Mouse (Mus musculus): ENCODE measurements around the gene Nupl1.

Gene Nupl1

GRCm38 (mm10) chr14:60251281-60252003 is at the start of gene Nupl1, which contains the start of gene Gm49336:
Gene Nupl1 (minus strand): TSS chr14:60251431.
Gene Gm49336 (minus strand): TSS chr14:60251507.
- DNase-seq (ENCODE audit: low spot score in 2 of 2), result peak; percentile 99

GRCm38 (mm10) chr14:60301024-60301423 is 49.8 kb upstream of the Nupl1 start:
- DNase-seq (ENCODE audit: low spot score in 2 of 2), result no peak

- no peak for DNase-seq (ENCODE audit: low spot score in 2 of 2)
Observed at GRCm38 (mm10) chr14:60300224-60300991, 49.2 kb upstream of the Nupl1 start.

DNA sequence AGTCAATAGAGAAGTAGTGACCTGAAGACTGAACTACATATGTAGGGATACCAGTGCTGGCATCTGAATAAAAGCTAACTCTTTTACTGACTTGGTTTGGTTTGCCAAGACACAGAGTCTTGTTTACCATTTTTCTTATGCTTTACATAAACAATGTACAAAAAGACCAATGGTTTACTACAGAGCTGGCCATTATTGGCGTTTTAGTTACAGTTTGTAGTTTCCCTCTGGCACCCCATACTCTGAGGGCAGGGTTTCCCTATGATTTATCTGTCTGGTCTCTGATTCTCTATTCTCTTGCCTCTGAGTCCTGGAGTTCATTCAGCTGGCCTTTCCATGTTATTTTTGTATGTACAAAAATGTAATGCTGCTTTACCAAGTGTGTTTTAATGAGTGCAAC is 44.3 kb upstream of the Nupl1 start:
- no peak for DNase-seq (ENCODE audit: low spot score in 2 of 2)

DNA sequence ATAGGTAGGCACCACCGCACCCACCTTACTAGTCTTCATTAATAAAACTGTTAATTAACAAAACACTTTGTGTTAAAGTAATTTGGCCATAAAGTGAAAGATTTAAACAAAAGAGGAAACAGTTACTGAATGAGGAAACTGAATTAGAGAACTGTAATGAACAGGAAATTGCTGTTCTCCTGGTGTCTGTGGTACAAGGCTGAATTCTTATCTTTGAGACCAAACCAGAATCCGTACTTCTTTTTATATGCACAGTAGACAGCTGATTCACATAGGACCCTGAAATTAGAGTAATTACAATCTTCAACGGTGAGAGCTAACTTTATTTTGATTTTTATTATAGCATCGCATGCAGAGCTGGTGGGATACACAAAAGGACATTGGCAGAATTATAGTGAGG is 39.1 kb upstream of the Nupl1 start:
- DNase-seq (ENCODE audit: low spot score in 2 of 2), result no peak

- DNase-seq (ENCODE audit: low spot score in 2 of 2), result no peak
Observed at GRCm38 (mm10) chr14:60286194-60286863, 35.1 kb upstream of the Nupl1 start.

- DNase-seq (ENCODE audit: low spot score in 2 of 2), result no peak
Observed at GRCm38 (mm10) chr14:60275301-60276276, 24.4 kb upstream of the Nupl1 start.

- no peak for DNase-seq (ENCODE audit: low spot score in 2 of 2)
Observed at GRCm38 (mm10) chr14:60273346-60273745, 22.1 kb upstream of the Nupl1 start.

DNA sequence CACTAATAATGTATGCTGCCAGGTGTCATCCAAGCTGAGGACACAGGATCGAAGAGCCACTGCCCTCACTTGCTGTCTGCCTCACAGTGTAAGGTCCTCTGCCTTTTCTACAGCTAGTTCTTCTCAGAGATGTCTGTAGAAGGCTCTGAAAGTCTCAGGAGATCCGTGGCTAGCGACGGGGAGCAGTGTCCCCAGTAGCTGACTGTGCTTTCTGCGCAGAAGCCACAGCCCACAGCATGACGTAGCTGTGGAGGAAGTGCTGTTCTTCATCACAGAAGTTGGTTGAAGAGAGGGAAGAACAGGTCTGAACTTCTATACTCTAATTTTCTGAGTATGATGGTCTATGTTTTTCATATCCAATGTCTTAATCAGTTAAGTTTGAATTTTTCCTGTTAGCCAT is 18.1 kb upstream of the Nupl1 start:
- DNase-seq (ENCODE audit: low spot score in 2 of 2), result no peak

- DNase-seq (ENCODE audit: low spot score in 2 of 2), result peak; percentile 94 to 95
Observed at GRCm38 (mm10) chr14:60264990-60265876, 14.0 kb upstream of the Nupl1 start, which contains the start of gene Mtmr6. Gene Mtmr6 (plus strand): TSS chr14:60265228.

GRCm38 (mm10) chr14:60262316-60262715 is 11.1 kb upstream of the Nupl1 start:
- no peak for DNase-seq (ENCODE audit: low spot score in 2 of 2)

GRCm38 (mm10) chr14:60257851-60258250 is 6.6 kb upstream of the Nupl1 start:
- DNase-seq (ENCODE audit: low spot score in 2 of 2), result no peak

- DNase-seq (ENCODE audit: low spot score in 2 of 2), result no peak
Observed at GRCm38 (mm10) chr14:60257101-60257500, 5.9 kb upstream of the Nupl1 start.

DNA sequence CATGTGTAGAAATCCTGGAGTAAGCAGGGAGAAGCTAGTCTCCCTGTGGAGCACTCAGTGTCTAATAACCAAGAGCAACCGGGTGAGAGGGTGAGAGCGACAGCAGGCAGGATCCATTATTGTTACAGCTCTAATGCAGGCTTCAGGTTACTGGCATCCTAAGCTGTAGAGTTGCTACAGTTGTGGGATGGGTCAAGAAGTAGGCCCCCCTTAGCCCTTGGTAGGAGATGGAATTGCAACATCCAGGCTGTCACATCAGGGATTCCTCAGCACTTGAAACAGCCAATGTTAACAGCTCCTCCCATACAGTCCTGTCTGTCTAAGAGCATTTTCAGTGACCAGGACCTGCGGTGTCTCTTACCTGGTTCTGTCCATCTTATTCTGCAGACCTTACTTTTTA is 5.1 kb upstream of the Nupl1 start:
- no peak for DNase-seq (ENCODE audit: low spot score in 2 of 2)

DNA sequence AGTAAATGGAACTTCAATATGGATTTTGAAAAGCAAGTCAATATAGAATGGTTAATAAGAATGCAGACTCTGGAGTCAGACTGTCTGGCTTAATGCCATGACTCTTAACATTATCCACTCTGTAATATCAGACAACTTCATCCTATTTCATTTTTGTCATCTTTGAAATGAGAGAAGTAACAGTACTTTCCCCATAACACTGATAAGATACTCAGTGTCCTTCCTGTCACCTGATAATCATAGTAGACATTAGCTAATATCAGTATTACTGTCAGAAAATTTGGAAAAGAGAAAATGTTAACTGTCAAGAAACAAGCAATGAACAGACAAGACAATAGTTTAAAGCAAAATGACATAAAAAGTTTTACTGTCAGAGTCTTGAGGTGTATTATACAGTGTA is 3.5 kb upstream of the Nupl1 start:
- DNase-seq (ENCODE audit: low spot score in 2 of 2), result no peak

DNA sequence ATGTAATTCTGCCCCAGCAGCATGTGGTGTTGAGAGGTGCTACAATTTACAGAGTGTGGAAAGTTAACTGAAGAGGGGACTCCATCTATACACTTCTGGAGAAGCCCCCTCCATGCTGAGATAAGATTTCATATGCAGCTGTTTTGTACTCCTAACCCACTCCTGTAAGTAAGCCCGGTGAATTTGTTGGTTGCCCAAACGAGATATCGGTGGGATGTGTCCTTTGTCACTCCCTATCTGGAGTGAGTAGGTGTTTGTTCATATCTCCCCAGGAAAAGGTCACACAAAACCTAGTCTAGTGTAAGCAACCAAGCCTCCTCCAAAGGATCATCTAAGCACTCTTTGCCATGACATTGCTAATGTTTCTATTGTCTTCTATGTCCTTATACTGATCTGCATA is 2.2 kb upstream of the Nupl1 start:
- DNase-seq (ENCODE audit: low spot score in 2 of 2), result no peak

DNA sequence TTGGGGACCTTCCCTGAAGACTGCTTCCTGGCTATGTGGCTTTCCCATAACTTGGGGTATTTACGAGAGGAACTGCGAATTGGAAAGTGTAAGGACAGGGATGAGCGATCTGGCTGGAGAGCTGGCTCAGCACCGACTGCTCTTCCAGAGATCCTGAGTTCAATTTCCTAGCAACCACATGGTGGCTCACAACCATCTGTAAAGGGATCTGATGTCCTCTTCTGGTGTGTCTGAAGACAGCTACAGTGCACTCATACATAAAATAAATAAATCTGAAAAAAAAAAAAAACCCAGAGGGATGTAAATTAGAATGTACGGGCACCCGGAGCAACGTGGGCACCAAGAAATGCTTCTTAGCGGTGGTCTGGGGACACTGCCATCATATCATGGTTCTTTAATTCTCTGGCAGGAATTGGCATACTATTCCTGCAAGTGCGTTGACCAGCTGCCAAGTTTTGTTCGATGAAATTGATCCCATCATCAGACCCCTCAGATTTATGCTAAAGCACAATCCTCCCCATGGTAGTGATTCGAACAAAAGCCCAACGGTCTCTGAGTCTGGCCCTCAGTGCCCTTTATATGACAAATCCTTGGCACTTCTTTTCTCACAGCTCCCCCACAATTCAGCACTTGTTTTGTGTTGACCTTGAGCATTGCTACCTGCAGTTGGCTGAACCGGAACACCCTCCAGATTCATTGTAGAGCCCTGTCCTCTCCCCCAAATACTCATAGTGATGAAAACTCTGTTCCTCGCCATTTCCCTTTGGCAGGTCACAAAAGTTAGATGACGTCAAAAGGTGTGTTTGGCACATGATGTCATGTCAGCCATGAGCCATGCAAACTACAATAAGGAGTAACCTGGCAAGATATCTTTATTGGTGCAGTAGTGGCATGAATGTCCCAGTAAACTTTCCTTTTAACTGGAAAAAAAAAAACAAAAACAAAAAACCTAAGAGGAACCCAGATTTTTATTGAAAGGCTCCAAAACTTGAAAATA is 1.1 kb upstream of the Nupl1 start:
- DNase-seq (ENCODE audit: low spot score in 2 of 2), result peak in 1 of 2 experiments; percentile 18

DNA sequence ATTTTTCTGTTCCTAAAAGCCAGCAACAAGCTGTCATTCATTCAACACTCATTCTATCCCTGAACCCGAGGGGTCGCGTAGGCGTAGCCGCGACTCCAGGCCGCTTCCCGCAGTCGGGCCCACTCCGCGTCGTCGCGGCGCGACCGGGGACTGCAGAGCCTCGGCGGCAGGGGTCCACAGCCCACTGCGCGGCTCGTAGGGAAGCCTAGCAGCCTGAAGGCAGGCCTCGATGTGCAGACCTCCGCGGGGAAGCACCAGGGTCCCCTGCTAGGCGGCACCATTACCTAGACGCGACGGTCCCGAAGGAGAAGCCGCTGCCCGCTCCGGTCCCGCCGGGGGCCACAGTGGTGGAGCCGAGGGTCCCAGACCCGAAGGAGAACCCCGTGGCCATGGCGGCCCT is 352 bp downstream of the Nupl1 start:
- DNase-seq (ENCODE audit: low spot score in 2 of 2), result no peak

DNA sequence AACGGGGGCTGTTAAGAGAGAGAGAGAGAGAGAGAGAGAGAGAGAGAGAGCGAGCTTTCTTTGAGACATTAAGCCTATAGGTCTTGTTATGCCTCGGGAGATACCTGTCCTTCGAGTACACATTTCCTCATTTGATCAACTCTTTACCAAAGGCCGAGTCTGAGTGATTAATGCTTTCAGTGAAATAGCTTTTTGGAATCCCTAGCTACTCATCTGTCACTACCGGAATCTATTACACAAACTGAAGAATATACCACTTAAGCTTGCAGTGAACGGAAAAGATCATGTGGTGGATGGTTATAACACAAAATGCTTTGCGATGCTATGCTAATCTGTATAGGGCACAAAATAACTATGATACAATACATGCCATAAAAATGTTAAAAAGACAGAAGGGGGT is 865 bp downstream of the Nupl1 start:
- no peak for DNase-seq (ENCODE audit: low spot score in 2 of 2)
